Mouse (Mus musculus): Measurements from ENCODE around the gene Gm11214.

GRCm38 (mm10) chr4:63685253-63685525, 22.0 kb upstream of the Gm11214 start:
- TF ChIP-seq CTCF (IDR thresholded peaks at IDR 0.05; ENCODE audit: control insufficient read depth, insufficient read depth, insufficient replicate concordance, low read depth, low read length) (no peak), POLR2A (IDR thresholded peaks at IDR 0.05; ENCODE audit: control insufficient read depth, low read depth, low read length) (no peak)
